Mouse (Mus musculus): ENCODE results near the gene Hsd11b1. TPM values are rescaled to one million over a fixed set of nuclear protein-coding genes. Genes with fewer than 3 reads are reported as not detected.

Gene Hsd11b1
- total and polyA plus RNA-seq, 3 experiments = 2.0 to 6.3 (median 5.7) TPM

DNA sequence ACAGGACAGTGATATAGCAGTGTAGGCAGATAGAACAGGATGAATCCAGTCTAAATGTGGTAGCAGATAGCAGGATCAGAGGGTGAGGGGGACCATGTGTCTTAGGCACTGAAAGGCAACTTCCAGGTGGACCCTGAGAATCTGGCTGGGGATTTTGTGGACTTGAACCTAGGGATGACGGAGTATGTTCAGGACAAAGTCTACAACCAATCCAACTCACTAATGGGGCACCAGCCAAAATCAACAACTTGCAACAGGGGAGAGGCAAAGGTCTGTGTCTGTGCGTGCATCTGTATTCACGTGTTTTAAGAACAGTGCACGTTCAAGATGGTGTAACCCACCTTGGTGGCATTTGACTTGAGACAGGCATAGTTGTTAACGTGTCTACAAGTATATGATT is 26.0 kb upstream of the Hsd11b1 start:
- Histone ChIP-seq H3K9me3 (replicated peaks; ENCODE audit: low read length) (no peaks in the 10 kb centered on the region), H3K27me3 (replicated peaks) (no peaks in the 10 kb centered on the region), H3K36me3 (replicated peaks in 1 of 2; ENCODE audit: control insufficient read depth in 1 of 2, insufficient read depth in 1 of 2, low read length in 1 of 2) (no peaks in the 10 kb centered on the region), H3K9ac (ENCODE audit: insufficient read depth, low read depth) (no peak overlapping the region), H3K4me1 (ENCODE audit: control insufficient read depth in 1 of 2, insufficient read depth in 2 of 2) (peaks cover 0 to 4% of the 10 kb centered on the region in 2 experiments; a peak in 1 of 4 replicates), H3K4me2 (ENCODE audit: insufficient read depth, low read depth, poor library complexity, severe bottlenecking) (no peak overlapping the region), H3K27ac (ENCODE audit: insufficient read depth, low read depth) (no peak overlapping the region), H3K79me2 (replicated peaks; ENCODE audit: control insufficient read depth, extremely low read depth, insufficient read depth, poor library complexity, severe bottlenecking) (no peaks in the 10 kb centered on the region), H3K4me3 (replicated peaks in 1 of 3; ENCODE audit: low read depth in 2 of 3, low read length in 2 of 3, poor library complexity in 1 of 3) (no peak overlapping the region)
- in situ Hi-C loops (cut with MboI; ENCODE audit: low pct_ligation_motif_present, low pct_unique_long_range_greater_than_20kb, low sequenced_read_pairs) (no loop called here), dilution Hi-C loops (cut with MboI; ENCODE audit: extremely low pct_ligation_motif_present, extremely low pct_unique_long_range_greater_than_20kb, low sequenced_read_pairs) (no loop called here)
- no peak for TF ChIP-seq MAX (IDR thresholded peaks at IDR 0.05; ENCODE audit: low read length)
- TF ChIP-seq E2F4 (IDR thresholded peaks at IDR 0.05; ENCODE audit: insufficient replicate concordance, low read depth, low read length) = no peak
- TF ChIP-seq NRF1 (IDR thresholded peaks at IDR 0.05; ENCODE audit: low read depth, low read length) = no peak
- TF ChIP-seq RCOR1 (conservative IDR thresholded peaks at IDR 0.05; ENCODE audit: low read depth, low read length) = no peak
- TF ChIP-seq ZNF384 (IDR thresholded peaks at IDR 0.05; ENCODE audit: low read depth, low read length) = no peak
- TF ChIP-seq NELFE (IDR thresholded peaks at IDR 0.05; ENCODE audit: low read depth, low read length) = no peak
- TF ChIP-seq GABPA (IDR thresholded peaks at IDR 0.05; ENCODE audit: insufficient replicate concordance, low read depth, low read length) = no peak
- TF ChIP-seq ETS1 (conservative IDR thresholded peaks at IDR 0.05; ENCODE audit: low read depth, low read length) = no peak
- TF ChIP-seq ZKSCAN1 (IDR thresholded peaks at IDR 0.05; ENCODE audit: borderline replicate concordance, low read depth, low read length) = no peak
- no peak for TF ChIP-seq ZC3H11A (IDR thresholded peaks at IDR 0.05; ENCODE audit: low read depth, low read length)
- no peak for TF ChIP-seq SIN3A (IDR thresholded peaks at IDR 0.05; ENCODE audit: low read length)
- DNase-seq (ENCODE audit: extremely low read depth) = no peak

DNA sequence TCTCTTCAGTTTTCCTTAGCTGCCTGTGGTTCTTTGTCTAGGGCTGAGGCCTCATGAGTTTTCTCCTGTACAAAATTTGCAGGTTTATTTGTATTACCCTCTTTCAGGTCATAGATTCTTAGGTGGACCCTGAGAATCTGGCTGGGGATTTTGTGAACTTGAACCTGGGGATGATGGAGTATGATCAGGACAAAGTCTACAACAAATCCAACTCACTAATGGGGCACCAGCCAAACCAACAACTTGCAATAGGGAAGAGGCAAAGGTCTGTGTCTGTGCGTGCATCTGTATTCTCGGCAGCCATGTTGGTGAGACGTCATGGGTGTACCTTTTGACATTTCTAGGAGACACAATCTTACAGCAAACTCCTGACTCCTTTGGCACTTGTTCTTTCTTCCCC is 25.2 kb upstream of the Hsd11b1 start:
- DNase-seq (ENCODE audit: extremely low read depth) = no peak
- Histone ChIP-seq H3K9ac (ENCODE audit: insufficient read depth, low read depth) (no peak overlapping the region), H3K27ac (ENCODE audit: insufficient read depth, low read depth) (no peak overlapping the region), H3K4me1 (ENCODE audit: control insufficient read depth in 1 of 2, insufficient read depth in 2 of 2) (peaks cover 0 to 4% of the 10 kb centered on the region in 2 experiments; a peak in 1 of 4 replicates), H3K4me2 (ENCODE audit: insufficient read depth, low read depth, poor library complexity, severe bottlenecking) (no peak overlapping the region), H3K36me3 (replicated peaks in 1 of 2; ENCODE audit: control insufficient read depth in 1 of 2, insufficient read depth in 1 of 2, low read length in 1 of 2) (no peaks in the 10 kb centered on the region), H3K27me3 (replicated peaks) (no peaks in the 10 kb centered on the region), H3K4me3 (replicated peaks in 1 of 3; ENCODE audit: low read depth in 2 of 3, low read length in 2 of 3, poor library complexity in 1 of 3) (no peak overlapping the region), H3K79me2 (replicated peaks; ENCODE audit: control insufficient read depth, extremely low read depth, insufficient read depth, poor library complexity, severe bottlenecking) (no peaks in the 10 kb centered on the region), H3K9me3 (replicated peaks; ENCODE audit: low read length) (no peaks in the 10 kb centered on the region)
- dilution Hi-C loops (cut with MboI; ENCODE audit: extremely low pct_ligation_motif_present, extremely low pct_unique_long_range_greater_than_20kb, low sequenced_read_pairs) (no loop called here), in situ Hi-C loops (cut with MboI; ENCODE audit: low pct_ligation_motif_present, low pct_unique_long_range_greater_than_20kb, low sequenced_read_pairs) (no loop called here)
- TF ChIP-seq MEF2A (IDR thresholded peaks at IDR 0.05; ENCODE audit: borderline replicate concordance, low read depth, low read length) (no peak), POLR2AphosphoS2 (IDR thresholded peaks at IDR 0.05; ENCODE audit: low read depth, low read length) (no peak), CHD2 (IDR thresholded peaks at IDR 0.05; ENCODE audit: low read length) (no peak), CHD1 (IDR thresholded peaks at IDR 0.05; ENCODE audit: low read depth, low read length) (no peak), ZKSCAN1 (IDR thresholded peaks at IDR 0.05; ENCODE audit: borderline replicate concordance, low read depth, low read length) (no peak), MYC (IDR thresholded peaks at IDR 0.05; ENCODE audit: low read depth, low read length) (no peak), USF2 (conservative IDR thresholded peaks at IDR 0.05; ENCODE audit: low read depth, low read length) (no peak), RAD21 (IDR thresholded peaks at IDR 0.05; ENCODE audit: low read depth, low read length) (no peak), POLR2A (IDR thresholded peaks at IDR 0.05; ENCODE audit: low read depth, low read length) (no peak), ZNF384 (IDR thresholded peaks at IDR 0.05; ENCODE audit: low read depth, low read length) (no peak), ZC3H11A (IDR thresholded peaks at IDR 0.05; ENCODE audit: low read depth, low read length) (no peak), KAT2A (IDR thresholded peaks at IDR 0.05; ENCODE audit: insufficient replicate concordance, low read length) (no peak), HCFC1 (IDR thresholded peaks at IDR 0.05; ENCODE audit: low read depth, low read length) (no peak), NELFE (IDR thresholded peaks at IDR 0.05; ENCODE audit: low read depth, low read length) (no peak), SMC3 (IDR thresholded peaks at IDR 0.05; ENCODE audit: low read depth, low read length) (no peak), CTCF (conservative IDR thresholded peaks at IDR 0.05 in 1 of 2, IDR thresholded peaks at IDR 0.05 in 1 of 2; ENCODE audit: low read depth in 2 of 2, low read length in 2 of 2) (no peak), MXI1 (IDR thresholded peaks at IDR 0.05; ENCODE audit: low read depth, low read length) (no peak)
